Mouse (Mus musculus) right cerebral cortex, adult 18-20 months (tissue): Measurements from ENCODE around the gene Cep19.
A peak's percentile ranks its signal among the peaks of the same experiment; 100 is the strongest.
"Not testable (repeated sequence)": the region's sequence is repeated elsewhere in the genome, so short reads cannot be mapped to it uniquely, and the experiment has no call there.

Experiments used
- DNase-seq: peaks from one replicate; pipeline ENCODE4 v3.0.0; 2022; ENCODE audit warnings: mixed read lengths

Gene Cep19

GRCm38 (mm10) chr16:32099638-32100150 lies at the start of gene Cep19, which contains the start of gene Pigx:
Gene Cep19 (plus strand): TSS chr16:32099800.
Gene Pigx (minus strand): TSS chr16:32099740.
- DNase-seq = peak; percentile 90

- no peak for DNase-seq
Observed at GRCm38 (mm10) chr16:32058817-32059216, 40.8 kb upstream of the Cep19 start.

- DNase-seq = no peak
Observed at GRCm38 (mm10) chr16:32059840-32060523, 39.6 kb upstream of the Cep19 start.

GRCm38 (mm10) chr16:32062226-32062625 lies 37.4 kb upstream of the Cep19 start:
- no peak for DNase-seq

- no peak for DNase-seq
Observed at GRCm38 (mm10) chr16:32063900-32064299, 35.7 kb upstream of the Cep19 start.

GRCm38 (mm10) chr16:32066899-32067298 lies 32.7 kb upstream of the Cep19 start:
- no peak for DNase-seq

GRCm38 (mm10) chr16:32068389-32069300 lies 31.0 kb upstream of the Cep19 start:
- no peak for DNase-seq

GRCm38 (mm10) chr16:32070070-32070469 lies 29.5 kb upstream of the Cep19 start:
- DNase-seq = not testable (repeated sequence)

GRCm38 (mm10) chr16:32075762-32076161 lies 23.8 kb upstream of the Cep19 start:
- DNase-seq = no peak

- no peak for DNase-seq
Observed at GRCm38 (mm10) chr16:32076406-32076805, 23.2 kb upstream of the Cep19 start.

- DNase-seq = no peak
Observed at GRCm38 (mm10) chr16:32077648-32078407, 21.8 kb upstream of the Cep19 start.

GRCm38 (mm10) chr16:32078408-32078990 lies 21.1 kb upstream of the Cep19 start:
- DNase-seq = peak; percentile 6

GRCm38 (mm10) chr16:32078991-32079511 lies 20.5 kb upstream of the Cep19 start, which contains the start of gene Pak2:
Gene Pak2 (minus strand): TSS chr16:32079342.
- peak; percentile 87 for DNase-seq

- no peak for DNase-seq
Observed at GRCm38 (mm10) chr16:32087629-32088443, 11.8 kb upstream of the Cep19 start.

- DNase-seq = no peak
Observed at GRCm38 (mm10) chr16:32091466-32091865, 8.1 kb upstream of the Cep19 start.

- DNase-seq = not testable (repeated sequence)
Observed at GRCm38 (mm10) chr16:32097757-32098156, 1.8 kb upstream of the Cep19 start.

GRCm38 (mm10) chr16:32098897-32099637 lies 533 bp upstream of the Cep19 start:
- no peak for DNase-seq

GRCm38 (mm10) chr16:32102295-32102694 lies 2.7 kb downstream of the Cep19 start:
- no peak for DNase-seq

GRCm38 (mm10) chr16:32105698-32106097 lies 6.1 kb downstream of the Cep19 start:
- DNase-seq = no peak

GRCm38 (mm10) chr16:32107342-32108045 lies 7.9 kb downstream of the Cep19 start:
- DNase-seq = no peak
